Mouse (Mus musculus) liver, postnatal 0 days (tissue): ENCODE results near the gene Gabrg3.

Experiments
- CTCF ChIP-seq: sonication (generic); IDR thresholded peaks from 2 replicates; pipeline ENCODE4 v1.5.1; 2016; ENCODE audit warnings: antibody characterized with exemption, low read depth
- EP300 ChIP-seq: IDR thresholded peaks from 2 replicates; pipeline ENCODE4 v1.6.1; 2016; ENCODE audit warnings: antibody characterized with exemption, low read depth, mild to moderate bottlenecking

DNA sequence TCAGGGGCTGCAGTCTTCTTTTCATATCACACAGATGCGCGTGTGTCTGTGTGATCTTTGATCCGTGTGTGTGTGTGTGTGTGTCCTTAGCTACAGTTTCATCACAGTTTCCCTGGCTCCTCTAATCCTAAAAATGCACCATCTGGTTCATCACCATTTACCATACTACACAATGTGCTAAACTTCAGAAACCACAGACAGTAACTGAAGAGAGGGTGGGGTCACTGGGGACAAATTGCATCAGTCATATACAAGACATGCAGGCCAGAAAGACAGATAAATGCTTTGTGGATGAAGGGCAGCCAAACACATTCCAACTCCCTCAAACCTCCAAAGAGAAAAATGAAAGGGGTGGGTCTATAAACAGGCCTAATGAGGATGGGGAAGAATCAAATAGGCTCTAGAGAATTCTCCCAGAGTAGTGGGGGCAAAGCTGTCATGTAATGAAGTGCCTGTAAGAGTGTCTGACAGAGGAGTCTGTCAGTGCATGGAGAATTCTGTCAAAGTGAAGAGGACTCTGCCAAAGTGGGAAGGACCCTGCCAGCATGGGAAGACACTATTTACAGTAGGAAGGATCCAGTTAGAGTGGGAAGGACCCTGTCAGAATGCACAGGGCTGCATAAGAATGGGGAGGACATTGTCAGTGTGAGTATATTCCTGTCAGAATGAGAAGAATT lies 386.3 kb downstream of the Gabrg3 start:
- no peak for TF ChIP-seq CTCF
- no peak for TF ChIP-seq EP300
